8 mouse cellular contexts compared by ENCODE assay signal in the genomic region with DNA sequence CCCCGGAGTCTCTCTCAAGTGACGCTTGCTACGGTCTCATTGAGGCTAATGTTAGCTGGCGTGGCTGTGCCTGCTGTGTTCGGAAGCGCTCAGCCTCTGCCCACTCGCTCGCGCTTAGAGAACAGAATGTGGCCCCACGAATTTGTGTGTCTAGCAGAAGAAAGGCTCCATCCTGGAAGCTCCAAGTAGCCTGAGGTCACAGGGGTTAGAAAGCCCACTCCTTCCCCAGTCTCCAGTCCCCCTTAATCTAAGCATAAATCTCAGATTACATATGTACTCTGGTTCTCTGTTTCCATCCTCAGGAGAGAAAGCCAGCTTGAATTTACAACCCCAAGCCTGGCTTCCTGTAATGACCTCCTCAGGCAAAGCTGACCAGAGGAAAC.
A peak's percentile ranks its signal among the peaks of the same experiment; 100 is the strongest.
DNase-seq lines count a peak whose midpoint lies in the region; ATAC-seq and TF ChIP-seq lines count a peak whose summit lies in the region.

No protein-coding gene starts in this region.

- H3K4me3 ChIP-seq in heart, adult 2 months, result peak overlapping the region; percentile 33; the same call in 1 of the 2 replicates
- peak overlapping the region; percentile 9 for H3K4me3 ChIP-seq in forebrain, embryonic 14.5 days (ENCODE audit: low read depth, low read length)
- no peak overlapping the region for H3K4me3 ChIP-seq in liver, embryonic 12.5 days
- no peak overlapping the region for H3K4me3 ChIP-seq in lung, adult 2 months (replicated peaks; ENCODE audit: extremely low read depth, low read depth, low read length)

- peak overlapping the region; percentile 77 for H3K27ac ChIP-seq in heart, adult 2 months
- H3K27ac ChIP-seq in forebrain, embryonic 14.5 days (ENCODE audit: low read depth, low read length), result peak overlapping the region; percentile 6; the same call in 1 of the 2 replicates
- H3K27ac ChIP-seq in liver, embryonic 12.5 days, result no peak overlapping the region

- H3K79me2 ChIP-seq in heart, adult 2 months (replicated peaks; ENCODE audit: control insufficient read depth, insufficient read depth, low read length), result no peaks in the 10 kb centered on the region

- H3K9ac ChIP-seq in heart, adult 2 months (ENCODE audit: low read depth, low read length), result no peak overlapping the region; the same call in 1 of the 2 replicates
- peak overlapping the region; percentile 7 for H3K9ac ChIP-seq in forebrain, embryonic 14.5 days (ENCODE audit: low read length)
- H3K9ac ChIP-seq in liver, embryonic 12.5 days, result no peak overlapping the region

- H3K27me3 ChIP-seq in heart, adult 2 months (ENCODE audit: control insufficient read depth, insufficient read depth, low read length), result no peaks in the 10 kb centered on the region
- H3K27me3 ChIP-seq in forebrain, embryonic 14.5 days (replicated peaks; ENCODE audit: control insufficient read depth, insufficient read depth, low read length), result no peaks in the 10 kb centered on the region
- H3K27me3 ChIP-seq in liver, embryonic 12.5 days (replicated peaks), result peaks cover 20% of the 10 kb centered on the region; the same call in 1 of the 2 replicates

- ATAC-seq in CD4-positive, CD25-positive, alpha-beta regulatory T cell, adult 4 months, result peak; percentile 42
- peak; percentile 63 for ATAC-seq in forebrain, embryonic 14.5 days
- no peak for ATAC-seq in liver, embryonic 12.5 days

- no peaks in the 10 kb centered on the region for H3K9me3 ChIP-seq in forebrain, embryonic 14.5 days (replicated peaks; ENCODE audit: control insufficient read depth, low read length)
- H3K9me3 ChIP-seq in liver, embryonic 12.5 days (replicated peaks), result no peaks in the 10 kb centered on the region

- H3K4me2 ChIP-seq in forebrain, embryonic 14.5 days (ENCODE audit: low read length), result peak overlapping the region; percentile 45
- peak overlapping the region; percentile 23; the same call in 1 of the 2 replicates for H3K4me2 ChIP-seq in liver, embryonic 12.5 days

- intact Hi-C loops in heart, adult 2 months (cut with DNase I), result loop anchor here (5.0 kb wide), 2 partner anchors 51 to 74 kb away; a partner anchor contains a TSS
- intact Hi-C loops in heart, postnatal 10 days (cut with DNase I), result loop anchor here (5.0 kb wide), 2 partner anchors 74 to 236 kb away; a partner anchor contains a TSS
- intact Hi-C loops in gastrocnemius, postnatal 36 days (cut with DNase I), result loop anchor here (5.0 kb wide), 1 partner anchor 74 kb away; a partner anchor contains a TSS

- TF ChIP-seq POLR2A in heart, adult 2 months (IDR thresholded peaks at IDR 0.05; ENCODE audit: insufficient read depth, low read depth, low read length), result no peak
- TF ChIP-seq POLR2A in lung, adult 2 months (IDR thresholded peaks at IDR 0.05; ENCODE audit: borderline replicate concordance, extremely low read depth, low read depth, low read length), result no peak

- no peaks in the 10 kb centered on the region for H3K36me3 ChIP-seq in heart, adult 2 months (ENCODE audit: control insufficient read depth, insufficient read depth, low read length)
- no peaks in the 10 kb centered on the region for H3K36me3 ChIP-seq in forebrain, embryonic 14.5 days (ENCODE audit: control insufficient read depth, insufficient read depth, low read length)
- no peaks in the 10 kb centered on the region for H3K36me3 ChIP-seq in liver, embryonic 12.5 days

- no peak for DNase-seq in heart, adult 2 months
- DNase-seq in heart, postnatal 10 days, result no peak
- DNase-seq in forebrain, embryonic 14.5 days (ENCODE audit: low spot score), result peak; percentile 65
- no peak for DNase-seq in gastrocnemius, postnatal 36 days
- DNase-seq in spleen, postnatal 4 days (ENCODE audit: low spot score in 2 of 2), result no peak
- no peak for DNase-seq in lung, adult 2 months

- peaks cover 14% of the 10 kb centered on the region for H3K4me1 ChIP-seq in heart, adult 2 months (ENCODE audit: control insufficient read depth, insufficient read depth, low read length)
- peaks cover 14% of the 10 kb centered on the region for H3K4me1 ChIP-seq in forebrain, embryonic 14.5 days (ENCODE audit: control insufficient read depth, insufficient read depth, low read length)
- peaks cover 18% of the 10 kb centered on the region for H3K4me1 ChIP-seq in liver, embryonic 12.5 days
- H3K4me1 ChIP-seq in lung, adult 2 months (ENCODE audit: control insufficient read depth, insufficient read depth, low read length), result peaks cover 18% of the 10 kb centered on the region

- TF ChIP-seq CTCF in heart, adult 2 months (IDR thresholded peaks at IDR 0.05), result no peak
- no peak for TF ChIP-seq CTCF in lung, adult 2 months (IDR thresholded peaks at IDR 0.05; ENCODE audit: insufficient read depth, low read length)

- no peak for TF ChIP-seq EP300 in heart, adult 2 months (IDR thresholded peaks at IDR 0.05; ENCODE audit: insufficient read depth, low read depth, low read length)

- WGBS in heart, adult 2 months, result 51% methylated on average over 10 of the region's 10 CpGs
- WGBS in forebrain, embryonic 14.5 days, result 5% methylated on average over 10 of the region's 10 CpGs
- 73% methylated on average over 10 of the region's 10 CpGs for WGBS in liver, embryonic 12.5 days (ENCODE audit: insufficient replicate concordance)
- WGBS in lung, adult 2 months, result 28% methylated on average over 10 of the region's 10 CpGs

Comparison
In these comparisons a context has a peak if more than half of its experiments do, and no peak if none do; other contexts are left out.
1. H3K4me3 ChIP-seq: peak in heart, adult 2 months (single experiment) and forebrain, embryonic 14.5 days (single experiment); none in liver, embryonic 12.5 days (single experiment) and lung, adult 2 months (single experiment).